Mouse (Mus musculus) frontal cortex, postnatal 36 days (tissue): ENCODE data around the gene Kirrel3.

Experiments used
- DNase-seq, 2 experiments: peaks; one replicate each; pipeline ENCODE4 v3.0.0; 2022; ENCODE audit warnings: low spot score in 2 of 2

Kirrel3 gene

GRCm38 (mm10) chr9:34825089-34825400 lies 339.4 kb downstream of the Kirrel3 start:
- DNase-seq, result no peak

GRCm38 (mm10) chr9:34825402-34826008 lies 339.8 kb downstream of the Kirrel3 start:
- no peak for DNase-seq

- DNase-seq, result no peak
Measured at GRCm38 (mm10) chr9:34830696-34831095, 345.0 kb downstream of the Kirrel3 start.

GRCm38 (mm10) chr9:34836801-34837200 lies 351.1 kb downstream of the Kirrel3 start:
- DNase-seq, result no peak

- DNase-seq, result no peak
Measured at GRCm38 (mm10) chr9:34837700-34838462, 352.2 kb downstream of the Kirrel3 start.

GRCm38 (mm10) chr9:34843275-34843965 lies 357.7 kb downstream of the Kirrel3 start:
- DNase-seq, result peak; percentile 29 to 35

GRCm38 (mm10) chr9:34846440-34846839 lies 360.7 kb downstream of the Kirrel3 start:
- no peak for DNase-seq

GRCm38 (mm10) chr9:34847664-34848063 lies 362.0 kb downstream of the Kirrel3 start:
- DNase-seq, result peak; percentile 11 to 20

- DNase-seq, result no peak
Measured at GRCm38 (mm10) chr9:34851136-34851535, 365.4 kb downstream of the Kirrel3 start.

- DNase-seq, result no peak
Measured at GRCm38 (mm10) chr9:34857575-34857974, 371.9 kb downstream of the Kirrel3 start.

- DNase-seq, result no peak
Measured at GRCm38 (mm10) chr9:34858071-34858470, 372.4 kb downstream of the Kirrel3 start.

GRCm38 (mm10) chr9:34860934-34861333 lies 375.2 kb downstream of the Kirrel3 start:
- DNase-seq, result no peak

- peak; percentile 57 to 75 for DNase-seq
Measured at GRCm38 (mm10) chr9:34861775-34862174, 376.1 kb downstream of the Kirrel3 start.

GRCm38 (mm10) chr9:34865606-34866005 lies 379.9 kb downstream of the Kirrel3 start:
- no peak for DNase-seq

- no peak for DNase-seq
Measured at GRCm38 (mm10) chr9:34871316-34871966, 385.7 kb downstream of the Kirrel3 start.

- DNase-seq, result no peak
Measured at GRCm38 (mm10) chr9:34875238-34875637, 389.5 kb downstream of the Kirrel3 start.

- no peak for DNase-seq
Measured at GRCm38 (mm10) chr9:34877186-34877585, 391.5 kb downstream of the Kirrel3 start.

- DNase-seq, result no peak
Measured at GRCm38 (mm10) chr9:34877799-34878198, 392.1 kb downstream of the Kirrel3 start.

GRCm38 (mm10) chr9:34881750-34882149 lies 396.1 kb downstream of the Kirrel3 start:
- DNase-seq, result no peak

- DNase-seq, result no peak
Measured at GRCm38 (mm10) chr9:34882211-34882610, 396.5 kb downstream of the Kirrel3 start.

- DNase-seq, result no peak
Measured at GRCm38 (mm10) chr9:34883122-34883521, 397.4 kb downstream of the Kirrel3 start.

GRCm38 (mm10) chr9:34884325-34884724 lies 398.6 kb downstream of the Kirrel3 start:
- DNase-seq, result no peak
